Mouse (Mus musculus): ENCODE measurements at regions not wholly inside any gene's neighbourhood (a gene's known extent, or its start where the extent isn't known, plus 50 kb on each side); places are given as distances from the start of the nearest gene placed in this dataset.

DNA sequence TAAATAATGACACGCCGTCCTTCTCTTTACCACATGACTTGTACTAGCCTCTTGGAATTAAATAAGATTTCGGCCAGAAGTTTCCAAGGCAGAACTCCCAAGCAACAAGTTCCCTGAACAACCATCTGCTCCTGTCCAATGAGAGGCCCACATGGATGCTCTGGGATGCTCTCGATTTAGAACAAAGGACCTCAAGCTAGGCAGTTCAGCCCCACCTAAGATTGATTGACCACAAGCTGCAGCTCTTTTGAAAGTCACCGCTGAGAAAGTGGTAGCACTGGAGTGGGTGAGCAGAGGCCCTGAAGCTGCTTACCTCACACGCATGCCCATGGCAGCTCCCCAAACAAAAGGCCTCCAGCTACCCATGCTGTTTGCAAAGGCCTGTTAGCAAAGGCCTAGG is 73.1 kb upstream of the Eomes start:
- DNase-seq (ENCODE audit: low spot score) = no peak

DNA sequence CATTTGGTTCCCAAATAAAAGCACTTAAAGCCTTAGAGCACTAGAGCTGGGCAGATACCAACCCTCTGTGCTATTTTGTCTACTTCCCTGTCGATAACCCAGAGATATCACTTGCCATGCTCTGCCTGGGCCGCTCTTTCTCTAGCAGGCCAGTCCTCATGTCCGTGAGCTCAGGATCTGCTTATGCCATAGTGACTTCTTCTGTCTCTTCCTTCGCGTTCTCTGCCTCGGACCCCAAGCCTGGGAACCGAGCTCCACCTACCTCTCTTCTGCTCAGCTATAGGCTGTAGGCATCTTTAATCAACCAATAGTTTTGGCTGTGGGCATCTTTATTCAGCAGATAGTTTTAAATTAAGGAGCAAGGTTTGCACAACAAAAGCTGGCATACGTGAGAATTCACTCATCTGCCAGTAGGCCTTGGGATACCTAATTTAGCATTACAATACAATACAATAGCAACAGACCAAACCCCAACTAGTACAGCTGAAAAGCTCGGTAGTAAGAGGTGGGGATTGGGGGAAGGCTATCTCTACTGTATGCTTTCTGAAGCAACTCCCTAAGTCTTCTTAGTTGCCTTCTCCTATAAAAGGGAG is 72.0 kb upstream of the Eomes start:
- DNase-seq (ENCODE audit: low spot score) = no peak

DNA sequence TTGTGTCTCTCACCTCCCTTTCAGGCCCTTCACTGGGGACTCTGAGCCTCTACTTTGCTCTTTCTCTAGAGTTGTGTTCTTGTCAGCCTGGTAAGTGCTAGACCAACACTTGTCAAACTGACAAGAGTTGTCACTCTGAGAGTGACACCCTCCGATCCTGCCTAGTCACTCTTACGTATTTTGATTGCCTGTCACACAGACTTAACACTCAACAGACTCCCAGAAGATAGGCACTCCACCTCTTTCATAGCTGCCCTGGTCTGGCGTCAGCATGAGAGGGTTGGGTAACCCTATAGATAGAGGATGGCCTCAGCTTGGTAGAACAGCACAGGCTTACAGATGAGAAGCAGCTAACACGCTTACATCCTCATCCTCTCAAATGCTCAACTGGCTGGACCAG is 62.0 kb upstream of the Eomes start:
- no peak for DNase-seq (ENCODE audit: low spot score)

DNA sequence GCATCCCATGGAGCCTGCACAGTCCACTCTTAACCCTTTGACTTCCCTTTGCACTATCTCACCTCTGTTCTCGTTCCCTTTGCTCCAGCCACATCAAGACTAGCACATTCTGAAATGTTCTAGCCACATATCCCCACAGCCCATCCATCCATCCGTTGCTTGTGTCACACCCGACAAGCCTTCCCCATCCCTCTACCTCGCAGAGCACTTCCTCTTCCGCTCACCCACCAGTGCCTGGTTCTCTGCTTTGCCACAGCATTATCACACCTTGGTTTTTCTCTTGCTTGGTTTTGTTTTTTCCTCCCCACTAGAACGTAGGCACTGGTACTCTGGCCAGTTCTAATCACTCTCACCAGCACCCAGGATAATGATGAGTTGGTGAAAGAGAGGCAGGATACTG is 61.5 kb upstream of the Eomes start:
- no peak for DNase-seq (ENCODE audit: low spot score)

DNA sequence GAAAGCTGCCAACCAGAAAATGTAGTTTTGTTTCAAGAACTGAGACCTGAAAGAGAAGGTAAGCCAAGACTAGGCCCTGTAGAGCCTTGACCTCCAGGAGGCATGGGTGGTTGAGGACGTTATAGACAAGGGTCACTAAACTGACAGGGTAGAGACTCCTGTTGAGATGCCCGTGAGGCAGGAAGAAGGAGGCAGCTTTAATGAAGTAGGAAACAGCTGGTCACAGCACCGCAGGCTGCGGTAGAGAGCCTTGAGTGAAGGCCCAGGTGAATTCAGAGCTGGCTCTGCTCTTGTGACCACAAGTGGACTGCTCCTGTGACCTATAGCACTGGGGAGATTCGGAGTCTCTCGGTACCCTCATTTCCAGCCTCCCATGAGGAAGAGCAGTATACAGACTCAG is 53.7 kb upstream of the Eomes start:
- no peak for DNase-seq (ENCODE audit: low spot score)
